Mouse (Mus musculus) forebrain, postnatal 0 days (tissue): ENCODE data around the gene Hps4. TPM values are rescaled to one million over a fixed set of nuclear protein-coding genes. Genes with fewer than 3 reads are reported as not detected.

ENCODE experiments used
- ATAC-seq: fragments of 200-750 bp; cut with Nextera tagmentation; 2 replicates; pipeline ENCODE4 v1.8.0; 2017; ENCODE audit warnings: mild to moderate bottlenecking, moderate library complexity
- DNase-seq: peaks from one replicate; pipeline ENCODE4 v3.0.0-alpha.2; 2015
- H3K27ac ChIP-seq: fragments of 300-500 bp; sonication (generic); 2 replicates; pipeline ENCODE4 v1.5.1; 2014; ENCODE audit warnings: low read depth, mild to moderate bottlenecking, antibody characterized with exemption, low read length, moderate library complexity, mixed read lengths
- H3K27me3 ChIP-seq: fragments of 300-500 bp; sonication (generic); 2 replicates; pipeline ENCODE4 v1.6.1; 2014; ENCODE audit warnings: mild to moderate bottlenecking, low read length, mixed read lengths; ENCODE audit not compliant: insufficient read depth
- H3K36me3 ChIP-seq: fragments of 300-500 bp; sonication (generic); 2 replicates; pipeline ENCODE4 v1.6.1; 2014; ENCODE audit warnings: mild to moderate bottlenecking, moderate library complexity; ENCODE audit not compliant: insufficient read depth
- H3K4me1 ChIP-seq: fragments of 300-500 bp; sonication (generic); 2 replicates; pipeline ENCODE4 v1.6.1; 2014; ENCODE audit warnings: antibody characterized with exemption; ENCODE audit not compliant: insufficient read depth
- H3K4me2 ChIP-seq: fragments of 300-500 bp; sonication (generic); 2 replicates; pipeline ENCODE4 v1.6.1; 2014; ENCODE audit warnings: low read depth, mild to moderate bottlenecking, moderate library complexity
- H3K4me3 ChIP-seq: fragments of 300-500 bp; sonication (generic); 2 replicates; pipeline ENCODE4 v1.5.1; 2014; ENCODE audit warnings: low read depth, low read length, mixed read lengths
- H3K9ac ChIP-seq: fragments of 300-500 bp; sonication (generic); 2 replicates; pipeline ENCODE4 v1.6.1; 2014; ENCODE audit warnings: mild to moderate bottlenecking
- H3K9me3 ChIP-seq: fragments of 300-500 bp; sonication (generic); 2 replicates; pipeline ENCODE4 v1.6.1; 2016; ENCODE audit warnings: low read length
- CTCF ChIP-seq: sonication (generic); IDR thresholded peaks from 2 replicates; pipeline ENCODE4 v1.5.1; 2016; ENCODE audit warnings: antibody characterized with exemption, control low read depth, low read depth
- WGBS: fragments of 180-500 bp; shearing (Covaris S2); extraction: QIAGEN DNeasy Blood & Tissue Kit; methylation state at CpG from one replicate; pipeline ENCODE4 v1.1.7; 2014; 5-methylcytosine and 5-hydroxymethylcytosine counted together
- polyA plus RNA-seq: library from polyadenylated mRNA; unstranded; fragments of >200 nt; fragmentation: Nextera tagmentation; extraction: Ambion mirVana; gene quantifications from 2 replicates; pipeline ENCODE4 v1.2.1, GENCODE M21; 2015
- total RNA-seq: library from RNA; depleted of rRNA; stranded (reverse); fragments of >200 nt; gene quantifications from 2 replicates; pipeline ENCODE4 v1.2.3, GENCODE M21; 2014

Hps4 gene
- total and polyA plus RNA-seq, 2 experiments from 2014 or later, result 25.4 to 26.5 TPM

- no peak for DNase-seq
- H3K9ac ChIP-seq, result no peak overlapping the region
- H3K4me2 ChIP-seq, result no peak overlapping the region
- peaks cover 40% of the 10 kb centered on the region for H3K36me3 ChIP-seq
- H3K4me3 ChIP-seq, result no peak overlapping the region
- H3K27ac ChIP-seq, result no peak overlapping the region
- H3K27me3 ChIP-seq, result no peaks in the 10 kb centered on the region
- ATAC-seq, result no peak
- WGBS, result 80% methylated on average over 8 of the region's 8 CpGs
- H3K4me1 ChIP-seq, result no peaks in the 10 kb centered on the region
- no peaks in the 10 kb centered on the region for H3K9me3 ChIP-seq
- TF ChIP-seq CTCF, result no peak
Observed at GRCm38 (mm10) chr5:112349169-112349568, 6.3 kb downstream of the Hps4 start.

- Histone ChIP-seq H3K27ac (no peak overlapping the region), H3K4me1 (no peaks in the 10 kb centered on the region), H3K4me2 (no peak overlapping the region), H3K4me3 (no peak overlapping the region), H3K9ac (no peak overlapping the region), H3K9me3 (no peaks in the 10 kb centered on the region), H3K27me3 (no peaks in the 10 kb centered on the region), H3K36me3 (peaks cover 46% of the 10 kb centered on the region)
- TF ChIP-seq CTCF, result no peak
- WGBS, result 93% methylated on average over 6 of the region's 6 CpGs
- DNase-seq (no peak), ATAC-seq (no peak)
Observed at GRCm38 (mm10) chr5:112355493-112355892, 12.6 kb downstream of the Hps4 start.

GRCm38 (mm10) chr5:112355910-112356309 lies 13.0 kb downstream of the Hps4 start, which contains the start of gene Gm6583:
Gene Gm6583 (minus strand): TSS chr5:112356033.
- peaks cover 43% of the 10 kb centered on the region for H3K36me3 ChIP-seq
- no peak for TF ChIP-seq CTCF
- H3K4me2 ChIP-seq, result no peak within 1 kb of the TSS
- 62% methylated on average over 13 of the region's 13 CpGs for WGBS
- DNase-seq (no peak), ATAC-seq (no peak)
- H3K9me3 ChIP-seq, result no peaks in the 10 kb centered on the region
- H3K27me3 ChIP-seq, result no peaks in the 10 kb centered on the region
- H3K27ac ChIP-seq, result no peak within 1 kb of the TSS
- no peak within 1 kb of the TSS for H3K4me3 ChIP-seq
- H3K4me1 ChIP-seq, result no peaks in the 10 kb centered on the region
- H3K9ac ChIP-seq, result no peak within 1 kb of the TSS

GRCm38 (mm10) chr5:112356322-112356721 lies 13.4 kb downstream of the Hps4 start:
- Histone ChIP-seq H3K9me3 (no peaks in the 10 kb centered on the region), H3K4me2 (no peak overlapping the region), H3K4me1 (no peaks in the 10 kb centered on the region), H3K27ac (no peak overlapping the region), H3K9ac (no peak overlapping the region), H3K27me3 (no peaks in the 10 kb centered on the region), H3K4me3 (no peak overlapping the region), H3K36me3 (peaks cover 40% of the 10 kb centered on the region)
- 93% methylated on average over 9 of the region's 9 CpGs for WGBS
- no peak for TF ChIP-seq CTCF
- no peak for ATAC-seq
- DNase-seq, result no peak

- no peaks in the 10 kb centered on the region for H3K9me3 ChIP-seq
- 93% methylated on average over 4 of the region's 4 CpGs for WGBS
- TF ChIP-seq CTCF, result no peak
- no peak overlapping the region for H3K27ac ChIP-seq
- H3K36me3 ChIP-seq, result peaks cover 35% of the 10 kb centered on the region
- no peak overlapping the region for H3K4me3 ChIP-seq
- no peaks in the 10 kb centered on the region for H3K27me3 ChIP-seq
- H3K9ac ChIP-seq, result no peak overlapping the region
- H3K4me2 ChIP-seq, result no peak overlapping the region
- H3K4me1 ChIP-seq, result no peaks in the 10 kb centered on the region
- no peak for ATAC-seq
- no peak for DNase-seq
Observed at GRCm38 (mm10) chr5:112359520-112359919, 16.6 kb downstream of the Hps4 start.

DNA sequence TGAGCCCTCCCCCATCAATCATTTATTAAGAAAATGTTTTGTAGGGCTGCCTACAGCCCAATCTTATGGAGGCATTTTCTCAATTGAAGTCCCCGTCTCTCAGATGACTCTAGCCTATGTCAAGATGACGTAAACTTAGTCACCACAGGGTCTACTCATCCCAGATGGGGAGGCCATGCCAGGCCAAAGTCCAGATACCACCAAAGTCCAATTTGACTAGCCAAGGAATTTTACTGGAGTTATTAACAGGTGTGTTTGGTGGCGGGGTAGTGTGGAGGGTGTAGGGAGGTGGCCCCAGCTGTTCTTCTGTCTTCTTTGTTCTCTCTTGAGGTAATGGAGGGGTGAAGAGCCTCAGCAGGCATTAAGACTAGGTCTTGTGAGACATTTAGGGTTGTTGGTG lies 17.2 kb downstream of the Hps4 start:
- no peak overlapping the region for H3K4me2 ChIP-seq
- TF ChIP-seq CTCF, result no peak
- no peak for DNase-seq
- peaks cover 35% of the 10 kb centered on the region for H3K36me3 ChIP-seq
- ATAC-seq, result no peak
- WGBS, result 93% methylated on average over 3 of the region's 3 CpGs
- no peak overlapping the region for H3K4me3 ChIP-seq
- no peak overlapping the region for H3K27ac ChIP-seq
- H3K4me1 ChIP-seq, result no peaks in the 10 kb centered on the region
- no peaks in the 10 kb centered on the region for H3K9me3 ChIP-seq
- no peaks in the 10 kb centered on the region for H3K27me3 ChIP-seq
- H3K9ac ChIP-seq, result no peak overlapping the region

DNA sequence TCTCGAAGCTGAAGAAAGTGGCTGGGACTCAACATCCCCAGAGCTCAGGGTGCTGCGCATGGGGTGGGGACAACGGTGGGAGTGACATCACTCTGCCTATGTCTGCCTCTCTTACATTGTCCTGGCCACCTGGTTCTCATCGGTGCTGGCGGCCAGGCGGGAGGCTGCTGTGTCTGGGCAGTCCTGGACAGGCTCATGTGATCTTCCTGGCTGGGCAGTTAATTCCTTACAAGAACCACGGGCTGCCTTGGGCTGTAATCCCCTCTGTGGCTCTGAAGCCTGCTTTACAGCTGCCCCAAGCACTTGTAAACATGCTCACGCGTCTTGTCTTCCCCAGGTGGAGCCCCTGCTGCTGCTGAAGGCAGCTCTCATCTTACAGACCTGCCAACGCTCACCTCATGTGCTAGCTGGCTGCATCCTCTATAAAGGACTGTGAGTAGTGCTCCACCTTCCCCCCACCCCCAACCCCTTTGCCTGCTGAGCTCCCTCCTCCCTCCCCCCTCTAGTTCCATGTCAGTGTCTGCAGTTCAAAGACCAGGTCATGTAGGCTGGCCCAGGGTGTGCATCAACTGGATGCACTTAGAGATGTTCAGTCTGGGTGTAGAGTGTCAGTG lies 21.4 kb downstream of the Hps4 start:
- H3K4me2 ChIP-seq, result no peak overlapping the region
- no peaks in the 10 kb centered on the region for H3K27me3 ChIP-seq
- H3K36me3 ChIP-seq, result peaks cover 56% of the 10 kb centered on the region
- no peak for DNase-seq
- no peak overlapping the region for H3K4me3 ChIP-seq
- H3K27ac ChIP-seq, result no peak overlapping the region
- H3K9me3 ChIP-seq, result no peaks in the 10 kb centered on the region
- ATAC-seq, result no peak
- no peak for TF ChIP-seq CTCF
- H3K4me1 ChIP-seq, result no peaks in the 10 kb centered on the region
- 80% methylated on average over 10 of the region's 10 CpGs for WGBS
- no peak overlapping the region for H3K9ac ChIP-seq
